In genomic region chr5:39181616-39182402, GRCm38 (mm10) we compare ENCODE assay signal across 16 mouse cellular contexts.
A peak's percentile ranks its signal among the peaks of the same experiment; 100 is the strongest.
DNase-seq lines count a peak whose midpoint lies in the region; ATAC-seq and TF ChIP-seq lines count a peak whose summit lies in the region.
"Had no signal": no experiment of that assay in that cellular context is flagged by ENCODE, and none has a peak within 500 bp of the region (broad histone marks: within the 10 kb centered on the region; RNA-seq: fewer than 3 reads in every experiment).

No protein-coding gene starts in this region.

- H3K27me3 ChIP-seq in hindbrain, embryonic 12.5 days, result no peaks in the 10 kb centered on the region
- no peaks in the 10 kb centered on the region for H3K27me3 ChIP-seq in hindbrain, embryonic 11.5 days (ENCODE audit: control insufficient read depth, insufficient read depth, low read length)
- H3K27me3 ChIP-seq in forebrain, embryonic 15.5 days, result no peaks in the 10 kb centered on the region
- H3K27me3 ChIP-seq in midbrain, embryonic 15.5 days (replicated peaks), result no peaks in the 10 kb centered on the region

- peak; percentile 46; the same call in 1 of the 2 replicates for ATAC-seq in hindbrain, embryonic 12.5 days (ENCODE audit: low FRiP score)
- ATAC-seq in hindbrain, embryonic 11.5 days (ENCODE audit: low FRiP score), result no peak
- ATAC-seq in forebrain, embryonic 15.5 days (replicated peaks), result peak; percentile 67
- ATAC-seq in midbrain, embryonic 15.5 days (replicated peaks), result peak; percentile 93
- no peak for ATAC-seq in erythroblast, adult 5-6 weeks (replicated peaks; ENCODE audit: low FRiP score, poor library complexity, severe bottlenecking)
- ATAC-seq: CD4-positive, CD25-positive, alpha-beta regulatory T cell, adult 4 months; intestine, postnatal 0 days had no signal

- H3K27ac ChIP-seq in hindbrain, embryonic 12.5 days, result no peak overlapping the region
- no peak overlapping the region for H3K27ac ChIP-seq in hindbrain, embryonic 11.5 days (ENCODE audit: low read depth, low read length)
- peak overlapping the region; percentile 60 for H3K27ac ChIP-seq in forebrain, embryonic 15.5 days (replicated peaks)
- H3K27ac ChIP-seq in midbrain, embryonic 15.5 days, result peak overlapping the region; percentile 53; the same call in 1 of the 2 replicates
- H3K27ac ChIP-seq: gastrocnemius, adult 2 months; heart, embryonic 10.5 days; macrophage had no signal

- no peak overlapping the region for H3K4me2 ChIP-seq in hindbrain, embryonic 12.5 days (replicated peaks)
- no peak overlapping the region for H3K4me2 ChIP-seq in hindbrain, embryonic 11.5 days (replicated peaks; ENCODE audit: low read depth, low read length)
- no peak overlapping the region for H3K4me2 ChIP-seq in forebrain, embryonic 15.5 days (replicated peaks)
- H3K4me2 ChIP-seq in midbrain, embryonic 15.5 days, result no peak overlapping the region

- no peak for TF ChIP-seq CTCF in brain, embryonic 14.5 days (IDR thresholded peaks at IDR 0.05; ENCODE audit: borderline replicate concordance, extremely low read depth, insufficient read depth, insufficient read length)

- no peak for TF ChIP-seq POLR2A in brain, embryonic 14.5 days (IDR thresholded peaks at IDR 0.05; ENCODE audit: borderline replicate concordance, extremely low read depth, insufficient read depth, insufficient read length, poor library complexity, severe bottlenecking)

- no peaks in the 10 kb centered on the region for H3K9me3 ChIP-seq in hindbrain, embryonic 12.5 days (replicated peaks)
- H3K9me3 ChIP-seq in hindbrain, embryonic 11.5 days (ENCODE audit: control insufficient read depth, low read length), result no peaks in the 10 kb centered on the region
- no peaks in the 10 kb centered on the region for H3K9me3 ChIP-seq in forebrain, embryonic 15.5 days
- H3K9me3 ChIP-seq in midbrain, embryonic 15.5 days, result no peaks in the 10 kb centered on the region
- H3K9me3 ChIP-seq: heart, embryonic 10.5 days had no signal

- peaks cover 2% of the 10 kb centered on the region; the same call in 1 of the 2 replicates for H3K4me1 ChIP-seq in hindbrain, embryonic 12.5 days
- no peaks in the 10 kb centered on the region for H3K4me1 ChIP-seq in hindbrain, embryonic 11.5 days (replicated peaks; ENCODE audit: control insufficient read depth, insufficient read depth, low read length)
- peaks cover 16% of the 10 kb centered on the region; the same call in 1 of the 2 replicates for H3K4me1 ChIP-seq in forebrain, embryonic 15.5 days
- H3K4me1 ChIP-seq in midbrain, embryonic 15.5 days, result peaks cover 6% of the 10 kb centered on the region; the same call in 1 of the 2 replicates
- H3K4me1 ChIP-seq: heart, embryonic 10.5 days had no signal

- 74% methylated on average over 2 of the region's 2 CpGs for WGBS in hindbrain, embryonic 12.5 days
- 78% methylated on average over 2 of the region's 2 CpGs for WGBS in hindbrain, embryonic 11.5 days
- WGBS in forebrain, embryonic 15.5 days, result 61% methylated on average over 2 of the region's 2 CpGs
- WGBS in midbrain, embryonic 15.5 days, result 59% methylated on average over 2 of the region's 2 CpGs

- H3K36me3 ChIP-seq in hindbrain, embryonic 12.5 days, result no peaks in the 10 kb centered on the region
- no peaks in the 10 kb centered on the region for H3K36me3 ChIP-seq in hindbrain, embryonic 11.5 days (ENCODE audit: control insufficient read depth, insufficient read depth, low read length)
- H3K36me3 ChIP-seq in forebrain, embryonic 15.5 days, result no peaks in the 10 kb centered on the region
- no peaks in the 10 kb centered on the region for H3K36me3 ChIP-seq in midbrain, embryonic 15.5 days (replicated peaks)
- H3K36me3 ChIP-seq: heart, embryonic 10.5 days had no signal

- no peak overlapping the region for H3K4me3 ChIP-seq in hindbrain, embryonic 12.5 days
- no peak overlapping the region for H3K4me3 ChIP-seq in hindbrain, embryonic 11.5 days (ENCODE audit: low read depth, low read length)
- no peak overlapping the region for H3K4me3 ChIP-seq in forebrain, embryonic 15.5 days
- no peak overlapping the region for H3K4me3 ChIP-seq in midbrain, embryonic 15.5 days
- H3K4me3 ChIP-seq: gastrocnemius, adult 2 months; heart, embryonic 10.5 days had no signal

- no peak for DNase-seq in hindbrain, embryonic 11.5 days (ENCODE audit: low spot score)
- DNase-seq in brain, embryonic 14.5 days (ENCODE audit: low read depth), result peak; percentile 75
- DNase-seq in cerebellum, postnatal 36 days, result no peak
- DNase-seq: gastrocnemius, adult 2 months; kidney, postnatal 25 days; layer of hippocampus, postnatal 36 days; thymus, adult 18-20 months; thymus, postnatal 4 days had no signal

- H3K9ac ChIP-seq in hindbrain, embryonic 12.5 days, result no peak overlapping the region
- no peak overlapping the region for H3K9ac ChIP-seq in hindbrain, embryonic 11.5 days (ENCODE audit: low read depth, low read length)
- H3K9ac ChIP-seq in forebrain, embryonic 15.5 days (replicated peaks), result no peak overlapping the region
- no peak overlapping the region for H3K9ac ChIP-seq in midbrain, embryonic 15.5 days

Comparison
In these comparisons a context has a peak if more than half of its experiments do, and no peak if none do; other contexts are left out.
1. ATAC-seq: peak in hindbrain, embryonic 12.5 days (single experiment), forebrain, embryonic 15.5 days (single experiment) and midbrain, embryonic 15.5 days (single experiment); none in hindbrain, embryonic 11.5 days (single experiment) and erythroblast, adult 5-6 weeks (single experiment).
2. H3K27ac ChIP-seq: peak in forebrain, embryonic 15.5 days (single experiment) and midbrain, embryonic 15.5 days (single experiment); none in hindbrain, embryonic 12.5 days (single experiment) and hindbrain, embryonic 11.5 days (single experiment).